Mouse (Mus musculus) hindbrain, embryonic 13.5 days (tissue): ENCODE results near the gene Myh10. TPM values are rescaled to one million over a fixed set of nuclear protein-coding genes. Genes with fewer than 3 reads are reported as not detected.

Source experiments
- ATAC-seq: fragments of 200-750 bp; cut with Nextera tagmentation; 2 replicates; pipeline ENCODE4 v1.8.0; 2017; ENCODE audit warnings: moderate TSS enrichment; ENCODE audit not compliant: low FRiP score
- H3K27ac ChIP-seq: fragments of 300-500 bp; sonication (generic); 2 replicates; pipeline ENCODE4 v1.5.1; 2015; ENCODE audit warnings: inconsistent platforms, mild to moderate bottlenecking, moderate library complexity
- H3K27me3 ChIP-seq: fragments of 300-500 bp; sonication (generic); 2 replicates; pipeline ENCODE4 v1.6.1; 2015; ENCODE audit warnings: mild to moderate bottlenecking, inconsistent platforms
- H3K36me3 ChIP-seq: fragments of 300-500 bp; sonication (generic); 2 replicates; pipeline ENCODE4 v1.6.1; 2015; ENCODE audit warnings: mild to moderate bottlenecking, inconsistent platforms
- H3K4me1 ChIP-seq: fragments of 300-500 bp; sonication (generic); replicated peaks from 2 replicates; pipeline ENCODE4 v1.6.1; 2015; ENCODE audit warnings: inconsistent platforms
- H3K4me2 ChIP-seq: fragments of 300-500 bp; sonication (generic); 2 replicates; pipeline ENCODE4 v1.6.1; 2015; ENCODE audit warnings: inconsistent platforms, mild to moderate bottlenecking, moderate library complexity
- H3K4me3 ChIP-seq: fragments of 300-500 bp; sonication (generic); 2 replicates; pipeline ENCODE4 v1.5.1; 2015; ENCODE audit warnings: mild to moderate bottlenecking, inconsistent platforms
- H3K9ac ChIP-seq: fragments of 300-500 bp; sonication (generic); 2 replicates; pipeline ENCODE4 v1.6.1; 2015; ENCODE audit warnings: mild to moderate bottlenecking, inconsistent platforms
- H3K9me3 ChIP-seq: fragments of 300-500 bp; sonication (generic); 2 replicates; pipeline ENCODE4 v1.6.1; 2016; ENCODE audit warnings: inconsistent platforms
- WGBS: fragments of 180-500 bp; shearing (Covaris S2); methylation state at CpG from one replicate; pipeline ENCODE4 v1.1.7; 2015; 5-methylcytosine and 5-hydroxymethylcytosine counted together
- polyA plus RNA-seq: library from polyadenylated mRNA; unstranded; fragments of >200 nt; fragmentation: Nextera tagmentation; extraction: Ambion mirVana; gene quantifications from 2 replicates; pipeline ENCODE4 v1.2.1, GENCODE M21; 2015

Gene Myh10
- polyA plus RNA-seq = 93.4 and 98.3 TPM in 2 replicates

DNA sequence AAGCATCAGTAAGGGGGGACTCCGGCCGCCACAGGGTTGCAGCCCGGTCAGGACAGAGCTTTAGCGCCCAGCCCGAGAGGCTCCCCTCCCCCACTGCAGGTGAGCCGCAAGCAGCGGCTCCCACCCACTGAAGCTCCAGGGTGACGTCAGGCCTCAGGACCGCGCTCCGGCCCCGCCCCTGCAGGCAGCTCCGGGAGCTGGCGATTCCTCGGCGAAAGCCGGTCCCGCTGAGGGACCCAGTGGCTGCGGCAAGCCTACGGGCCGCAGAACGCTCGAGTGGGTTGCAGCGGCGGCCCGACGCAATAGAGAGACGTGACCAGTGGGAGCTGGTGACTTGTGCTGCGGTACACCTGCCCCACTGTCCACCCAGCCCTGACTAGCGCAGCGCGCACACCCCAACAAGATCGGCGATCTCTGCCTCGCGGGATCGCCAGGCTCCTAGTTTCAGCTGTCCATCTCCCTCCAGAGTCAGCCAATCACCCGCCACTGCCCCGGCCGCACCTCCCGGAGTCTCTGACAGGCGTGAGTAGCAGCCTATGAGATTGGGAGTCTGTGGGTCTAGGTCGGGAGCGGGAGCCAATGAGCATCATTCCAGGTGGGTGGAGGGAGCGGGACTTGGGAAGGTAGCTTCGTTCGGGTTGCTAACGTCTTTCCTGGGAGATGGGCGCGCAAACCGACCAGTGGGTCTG is at the start of gene Myh10:
TSS of gene Myh10 (plus strand) at position 239 of the 689 bp plus-strand sequence.
- Histone ChIP-seq H3K27me3 (no peaks in the 10 kb centered on the region), H3K27ac (peak within 1 kb of the TSS; percentile 99), H3K36me3 (no peaks in the 10 kb centered on the region), H3K9me3 (no peaks in the 10 kb centered on the region), H3K4me2 (peak within 1 kb of the TSS; percentile 69), H3K9ac (peak within 1 kb of the TSS; percentile 98), H3K4me1 (peaks cover 13% of the 10 kb centered on the region), H3K4me3 (peak within 1 kb of the TSS; percentile 94)
- under 1% methylated on average over 51 of the region's 51 CpGs for WGBS
- peak; percentile 99 for ATAC-seq

DNA sequence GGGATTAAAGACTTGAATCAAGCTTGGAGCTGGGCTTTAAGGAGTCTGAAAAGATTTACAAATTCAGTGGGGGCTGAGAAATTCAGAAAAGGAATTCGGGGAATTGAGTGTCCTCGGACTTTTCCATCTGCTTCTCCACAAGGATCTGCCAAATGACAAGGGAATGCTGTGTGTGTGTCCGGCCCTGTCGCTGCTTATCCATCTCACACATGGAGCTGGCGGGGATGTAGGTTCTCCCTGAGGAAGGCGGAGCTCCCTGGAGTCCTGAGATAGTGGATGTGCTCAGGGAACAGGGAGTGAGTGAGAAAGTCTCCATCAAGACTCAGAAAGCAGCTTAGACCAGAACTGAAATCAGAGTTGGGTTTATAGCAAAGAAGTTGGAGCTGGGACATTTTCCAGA is 46.6 kb upstream of the Myh10 start:
- H3K27me3 ChIP-seq = no peaks in the 10 kb centered on the region
- no peak overlapping the region for H3K9ac ChIP-seq
- ATAC-seq = no peak
- WGBS = 58% methylated on average over 6 of the region's 6 CpGs
- no peak overlapping the region for H3K4me3 ChIP-seq
- H3K36me3 ChIP-seq = no peaks in the 10 kb centered on the region
- H3K27ac ChIP-seq = no peak overlapping the region
- H3K4me2 ChIP-seq = no peak overlapping the region
- no peaks in the 10 kb centered on the region for H3K9me3 ChIP-seq
- no peaks in the 10 kb centered on the region for H3K4me1 ChIP-seq

DNA sequence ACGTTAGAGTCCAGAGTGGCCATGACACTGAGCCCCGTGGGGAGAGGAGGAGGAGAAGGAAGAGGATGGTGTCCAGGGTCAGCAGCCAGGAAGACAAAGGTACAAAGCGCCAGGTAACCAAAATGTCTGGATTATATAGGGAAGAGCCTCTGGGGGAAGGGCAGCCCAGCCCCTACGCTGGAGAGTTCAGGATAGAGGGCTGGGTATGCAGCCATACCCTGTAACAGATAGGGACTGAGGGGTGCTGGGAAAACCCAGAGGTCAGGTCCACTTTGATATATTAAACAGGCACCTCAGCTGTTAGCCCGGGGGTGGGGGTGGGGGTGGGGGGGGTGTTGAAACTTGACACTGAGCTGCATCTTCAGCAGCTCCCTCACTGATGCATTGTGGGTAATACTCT is 43.6 kb upstream of the Myh10 start:
- Histone ChIP-seq H3K36me3 (no peaks in the 10 kb centered on the region), H3K9ac (no peak overlapping the region), H3K4me1 (no peaks in the 10 kb centered on the region), H3K9me3 (no peaks in the 10 kb centered on the region), H3K27me3 (no peaks in the 10 kb centered on the region), H3K4me2 (no peak overlapping the region), H3K27ac (no peak overlapping the region), H3K4me3 (no peak overlapping the region)
- ATAC-seq = no peak
- WGBS = 77% methylated on average over 5 of the region's 5 CpGs

DNA sequence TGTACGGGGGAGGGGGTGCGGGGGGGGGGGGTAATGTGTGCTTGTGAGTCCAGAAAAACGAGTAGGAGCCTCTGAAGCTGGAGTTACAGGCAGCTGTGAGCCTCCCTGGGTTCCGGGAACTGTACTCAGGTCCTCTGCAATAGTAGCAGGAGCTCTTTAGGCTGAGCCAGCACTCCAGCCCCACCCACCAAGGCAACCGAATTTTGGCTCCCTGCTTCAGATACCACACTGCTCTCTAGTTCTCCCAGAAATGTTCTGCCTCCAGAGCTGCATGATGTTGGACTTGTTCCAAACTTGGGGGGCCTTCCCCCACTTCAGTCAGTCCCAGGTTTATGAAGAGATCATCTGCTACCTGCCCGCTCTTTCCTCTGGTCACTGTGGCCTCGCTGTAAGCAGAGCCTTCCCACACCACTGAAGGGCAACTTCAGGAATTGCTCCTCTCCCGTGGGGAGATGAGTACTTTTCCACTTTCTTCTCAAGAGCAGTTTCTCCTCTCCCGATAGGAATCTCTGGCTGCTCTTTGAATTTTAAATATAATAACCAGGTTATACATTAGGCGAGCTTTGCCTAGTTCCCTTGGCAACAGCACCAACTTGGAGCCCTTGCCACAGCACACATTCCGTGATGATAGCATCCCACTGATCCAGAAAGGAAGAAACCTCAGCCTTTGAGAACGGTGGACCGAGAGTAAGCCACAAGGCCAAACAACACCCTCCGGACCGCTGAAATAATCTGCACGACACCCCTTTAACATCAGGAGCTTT is 42.8 kb upstream of the Myh10 start:
- Histone ChIP-seq H3K36me3 (no peaks in the 10 kb centered on the region), H3K4me3 (no peak overlapping the region), H3K4me2 (no peak overlapping the region), H3K9ac (no peak overlapping the region), H3K27me3 (no peaks in the 10 kb centered on the region), H3K9me3 (no peaks in the 10 kb centered on the region), H3K4me1 (no peaks in the 10 kb centered on the region), H3K27ac (no peak overlapping the region)
- WGBS = 73% methylated on average over 16 of the region's 16 CpGs
- ATAC-seq = no peak

DNA sequence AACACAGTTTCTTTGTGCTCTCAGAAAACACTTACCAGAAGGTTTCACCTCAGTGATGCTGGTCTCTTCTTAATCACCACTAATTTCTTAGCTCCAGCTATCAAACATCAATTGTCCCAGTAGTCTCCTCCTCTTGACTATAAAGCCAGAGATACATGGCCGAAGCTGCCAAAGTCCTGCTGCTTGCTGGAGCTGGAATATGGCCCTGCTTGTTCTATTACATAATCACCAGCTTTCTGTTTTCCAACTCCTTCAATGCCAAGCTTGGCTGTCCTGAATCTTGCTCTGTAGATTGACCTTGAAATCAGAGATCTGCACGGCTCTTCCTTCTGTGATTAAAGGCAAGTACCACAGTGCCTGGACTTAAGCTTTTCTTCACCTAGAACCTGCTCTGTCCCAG is 39.8 kb upstream of the Myh10 start:
- Histone ChIP-seq H3K9ac (no peak overlapping the region), H3K36me3 (no peaks in the 10 kb centered on the region), H3K4me3 (no peak overlapping the region), H3K4me2 (no peak overlapping the region), H3K27me3 (no peaks in the 10 kb centered on the region), H3K4me1 (no peaks in the 10 kb centered on the region), H3K27ac (no peak overlapping the region), H3K9me3 (no peaks in the 10 kb centered on the region)
- no peak for ATAC-seq
- WGBS = 92% methylated on average over 2 of the region's 2 CpGs

DNA sequence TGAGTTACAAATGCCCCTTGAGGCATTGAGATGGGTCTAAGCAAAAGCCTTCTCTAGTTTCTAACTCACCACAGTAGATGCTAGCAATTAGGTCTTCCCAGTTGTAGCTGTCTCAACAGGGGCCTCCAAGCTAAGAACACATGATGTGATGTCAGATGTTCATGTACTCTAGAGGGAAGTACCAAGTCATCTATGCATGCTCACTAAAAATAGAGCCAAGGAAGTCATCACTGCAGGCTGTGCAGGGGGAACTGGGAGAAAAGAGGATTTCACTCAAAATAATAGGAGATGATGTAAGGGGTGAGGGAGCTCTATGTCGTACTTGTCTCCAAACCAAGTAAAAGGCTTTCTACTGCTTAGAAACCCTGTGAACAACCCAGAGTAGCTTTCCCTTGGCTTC is 35.8 kb upstream of the Myh10 start:
- Histone ChIP-seq H3K36me3 (no peaks in the 10 kb centered on the region), H3K4me3 (no peak overlapping the region), H3K9me3 (no peaks in the 10 kb centered on the region), H3K4me1 (no peaks in the 10 kb centered on the region), H3K27me3 (no peaks in the 10 kb centered on the region), H3K4me2 (no peak overlapping the region), H3K27ac (no peak overlapping the region), H3K9ac (no peak overlapping the region)
- no peak for ATAC-seq
- WGBS = 81% methylated on average over 1 of the region's 1 CpGs

DNA sequence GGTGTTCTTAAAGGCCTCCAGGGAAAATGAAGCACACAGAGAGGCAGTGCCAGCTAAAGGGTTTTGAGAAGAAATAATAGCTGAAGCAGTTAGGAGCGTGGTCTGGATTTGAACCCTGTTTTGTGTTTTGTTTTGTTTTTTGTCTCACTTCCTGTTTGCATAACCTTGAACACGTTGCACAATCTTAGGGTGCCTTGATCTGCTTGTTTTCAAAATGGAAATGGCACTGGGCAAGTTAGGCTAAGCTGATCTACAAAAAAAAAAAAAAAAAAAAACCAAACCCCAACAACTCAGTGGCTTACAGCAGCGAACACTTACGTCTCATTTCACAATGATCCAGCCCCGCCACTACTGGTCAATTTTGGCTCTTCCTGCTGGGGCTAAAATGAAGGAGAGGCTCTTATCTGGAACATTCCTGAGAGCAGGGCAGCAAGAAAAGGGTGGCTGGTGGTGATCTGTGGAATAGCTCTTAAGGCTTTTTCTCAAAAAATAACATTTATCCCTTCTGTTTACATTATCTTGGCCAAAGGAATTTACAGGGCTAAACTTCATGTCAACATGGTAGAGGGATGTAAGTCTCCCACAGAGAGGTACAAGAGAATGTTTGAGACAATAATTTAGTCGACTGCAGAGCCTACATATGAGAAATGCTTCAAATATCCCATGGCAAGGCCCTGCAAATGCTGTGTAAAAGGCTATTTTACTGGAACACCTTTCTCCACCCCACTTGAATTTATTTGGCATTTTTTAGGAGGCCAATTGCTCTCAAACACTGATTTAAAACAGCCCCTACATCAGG is 34.3 kb upstream of the Myh10 start:
- no peak for ATAC-seq
- H3K9me3 ChIP-seq = no peaks in the 10 kb centered on the region
- no peak overlapping the region for H3K9ac ChIP-seq
- H3K27ac ChIP-seq = no peak overlapping the region
- H3K4me3 ChIP-seq = no peak overlapping the region
- H3K36me3 ChIP-seq = no peaks in the 10 kb centered on the region
- H3K27me3 ChIP-seq = no peaks in the 10 kb centered on the region
- no peak overlapping the region for H3K4me2 ChIP-seq
- no peaks in the 10 kb centered on the region for H3K4me1 ChIP-seq
- 68% methylated on average over 6 of the region's 6 CpGs for WGBS

DNA sequence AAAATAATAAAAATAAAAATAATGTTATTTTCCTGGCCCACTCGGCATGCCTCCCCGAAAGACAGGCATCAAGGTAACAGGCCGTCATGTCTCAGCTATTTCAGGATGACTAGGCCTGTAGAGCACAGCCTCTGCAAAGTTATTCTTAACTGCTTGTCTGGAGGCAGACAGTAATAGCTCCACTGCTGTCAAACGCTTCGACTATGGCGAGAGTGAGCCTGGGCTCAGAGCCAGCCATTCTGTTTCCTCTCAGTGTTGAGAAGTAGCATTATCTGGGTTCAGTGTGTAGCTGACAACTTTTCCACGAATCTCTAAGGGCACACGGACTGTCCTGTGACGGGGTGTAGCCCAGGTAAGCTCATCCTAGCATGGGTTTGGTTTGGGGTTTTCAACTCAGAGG is 33.5 kb upstream of the Myh10 start:
- ATAC-seq = no peak

DNA sequence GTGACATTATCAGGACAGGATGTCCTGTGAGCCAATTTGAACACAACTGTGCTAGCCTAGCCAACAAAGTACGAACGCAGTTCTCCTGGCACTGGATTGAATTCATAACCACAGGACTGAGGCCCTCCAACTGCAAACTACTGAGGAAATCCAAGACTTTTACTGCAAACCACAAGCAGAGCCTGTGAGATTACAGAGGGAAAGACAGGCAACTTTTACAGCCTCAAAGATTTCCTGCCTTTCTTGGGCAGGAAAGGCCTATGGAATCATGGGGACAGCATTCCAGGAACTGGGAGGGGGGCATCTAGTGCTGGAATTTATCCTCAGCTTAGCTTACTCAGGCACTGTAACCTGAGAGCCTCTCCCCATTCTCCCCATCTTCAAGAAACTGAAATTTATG is 26.0 kb upstream of the Myh10 start:
- H3K4me1 ChIP-seq = no peaks in the 10 kb centered on the region
- no peak for ATAC-seq
- H3K9ac ChIP-seq = no peak overlapping the region
- no peak overlapping the region for H3K27ac ChIP-seq
- WGBS = 81% methylated on average over 2 of the region's 2 CpGs
- no peak overlapping the region for H3K4me2 ChIP-seq
- H3K27me3 ChIP-seq = no peaks in the 10 kb centered on the region
- H3K4me3 ChIP-seq = no peak overlapping the region
- peaks cover 7% of the 10 kb centered on the region; the same call in 1 of the 2 replicates for H3K9me3 ChIP-seq
- no peaks in the 10 kb centered on the region for H3K36me3 ChIP-seq

More for the DNA sequence above, 33.5 kb upstream of the Myh10 start:
- Histone ChIP-seq H3K4me3 (no peak overlapping the region), H3K9me3 (no peaks in the 10 kb centered on the region), H3K36me3 (no peaks in the 10 kb centered on the region), H3K4me1 (no peaks in the 10 kb centered on the region), H3K9ac (no peak overlapping the region), H3K27me3 (no peaks in the 10 kb centered on the region), H3K4me2 (no peak overlapping the region), H3K27ac (no peak overlapping the region)
- WGBS = 67% methylated on average over 9 of the region's 9 CpGs

DNA sequence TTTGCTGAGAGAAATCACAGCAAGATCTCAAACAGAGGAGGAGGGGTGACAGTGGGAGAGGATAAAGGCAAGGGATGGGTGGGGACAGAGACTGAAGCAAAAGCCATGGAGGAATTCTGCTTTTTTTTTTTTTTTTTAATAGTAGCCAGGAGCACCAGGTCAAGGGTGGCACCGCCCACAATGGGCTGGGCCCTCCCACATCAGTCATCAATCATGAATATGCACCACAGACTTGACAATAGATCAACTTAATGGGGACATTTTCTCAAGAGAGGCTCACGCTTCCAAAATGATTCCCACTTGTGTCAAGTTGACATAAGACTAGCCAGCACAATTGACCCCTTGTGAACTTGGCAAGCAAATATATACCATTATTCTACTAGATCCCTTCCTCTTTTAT is 25.1 kb upstream of the Myh10 start:
- no peak for ATAC-seq
- no peaks in the 10 kb centered on the region for H3K27me3 ChIP-seq
- H3K9me3 ChIP-seq = peaks cover 7% of the 10 kb centered on the region; the same call in 1 of the 2 replicates
- no peak overlapping the region for H3K4me2 ChIP-seq
- WGBS = 41% methylated on average over 2 of the region's 2 CpGs
- no peak overlapping the region for H3K4me3 ChIP-seq
- H3K27ac ChIP-seq = no peak overlapping the region
- no peaks in the 10 kb centered on the region for H3K4me1 ChIP-seq
- no peaks in the 10 kb centered on the region for H3K36me3 ChIP-seq
- no peak overlapping the region for H3K9ac ChIP-seq

DNA sequence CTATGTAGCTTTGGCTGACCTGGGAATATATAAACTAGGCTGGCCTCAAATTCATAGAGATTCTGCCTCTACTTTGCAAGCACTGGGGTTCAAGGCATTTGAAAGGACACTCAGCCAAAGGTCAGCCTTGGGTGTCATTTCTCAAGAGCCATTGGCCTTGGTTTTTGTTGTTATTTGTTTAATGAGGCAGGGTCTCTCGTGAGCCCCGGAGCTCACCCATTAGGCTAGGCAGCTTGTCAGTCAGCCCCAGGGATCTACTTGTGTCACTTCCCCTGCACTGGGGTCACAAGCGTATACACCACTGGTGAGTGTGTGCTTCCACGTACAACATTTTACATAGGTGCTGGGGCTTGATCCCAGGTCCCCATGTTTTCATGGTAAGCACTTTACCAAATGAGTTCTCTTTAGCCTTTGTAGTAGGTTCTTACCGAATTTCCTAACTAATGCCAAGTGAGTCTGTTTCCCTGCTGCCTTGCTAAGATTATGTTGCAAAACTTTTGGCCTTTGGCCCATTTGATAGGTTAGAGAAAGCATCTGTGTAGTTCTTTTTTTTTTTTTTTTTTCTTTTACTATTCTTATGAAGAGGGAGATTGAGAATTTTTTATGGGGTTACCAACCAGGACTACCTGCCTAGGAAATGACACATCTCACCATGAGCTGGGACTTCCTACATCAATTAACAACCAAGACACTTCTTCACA is 18.9 kb upstream of the Myh10 start:
- Histone ChIP-seq H3K27ac (no peak overlapping the region), H3K36me3 (no peaks in the 10 kb centered on the region), H3K9ac (no peak overlapping the region), H3K4me1 (no peaks in the 10 kb centered on the region), H3K4me2 (no peak overlapping the region), H3K27me3 (no peaks in the 10 kb centered on the region), H3K9me3 (peaks cover 6% of the 10 kb centered on the region; the same call in 1 of the 2 replicates), H3K4me3 (no peak overlapping the region)
- WGBS = 69% methylated on average over 5 of the region's 5 CpGs
- no peak for ATAC-seq

DNA sequence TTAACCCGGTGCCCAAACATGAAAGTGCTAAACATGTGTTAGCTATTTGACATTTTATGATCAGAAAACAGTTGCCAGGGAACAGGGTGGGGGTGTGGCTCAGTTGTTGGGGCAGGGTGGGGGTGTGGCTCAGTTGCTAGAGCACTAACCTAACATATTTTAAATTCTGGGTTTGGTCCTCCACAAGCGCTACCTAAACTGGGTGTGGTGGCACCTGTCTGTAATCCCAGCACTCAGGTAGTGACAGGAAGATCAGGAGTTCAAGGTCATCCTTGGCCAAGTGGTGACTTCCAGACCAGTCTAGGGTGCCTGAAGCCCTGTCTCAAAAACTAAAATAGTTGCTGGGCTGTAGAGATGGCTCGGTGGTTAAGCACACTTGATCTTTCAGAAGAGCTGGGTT is 17.3 kb upstream of the Myh10 start:
- Histone ChIP-seq H3K4me1 (no peaks in the 10 kb centered on the region), H3K9me3 (no peaks in the 10 kb centered on the region), H3K4me2 (no peak overlapping the region), H3K27ac (no peak overlapping the region), H3K4me3 (no peak overlapping the region), H3K27me3 (no peaks in the 10 kb centered on the region), H3K36me3 (no peaks in the 10 kb centered on the region), H3K9ac (no peak overlapping the region)
- no peak for ATAC-seq
- 92% methylated on average over 3 of the region's 3 CpGs for WGBS
